Mouse (Mus musculus): ENCODE measurements at regions not wholly inside any gene's neighbourhood (a gene's known extent, or its start where the extent isn't known, plus 50 kb on each side); places are given as distances from the start of the nearest gene placed in this dataset.
"Not testable (repeated sequence)": the region's sequence is repeated elsewhere in the genome, so short reads cannot be mapped to it uniquely, and the experiment has no call there.

- not testable (repeated sequence) for DNase-seq
These were observed 292.1 kb upstream of the Pkdcc start for GRCm38 (mm10) chr17:82922986-82923385.

DNA sequence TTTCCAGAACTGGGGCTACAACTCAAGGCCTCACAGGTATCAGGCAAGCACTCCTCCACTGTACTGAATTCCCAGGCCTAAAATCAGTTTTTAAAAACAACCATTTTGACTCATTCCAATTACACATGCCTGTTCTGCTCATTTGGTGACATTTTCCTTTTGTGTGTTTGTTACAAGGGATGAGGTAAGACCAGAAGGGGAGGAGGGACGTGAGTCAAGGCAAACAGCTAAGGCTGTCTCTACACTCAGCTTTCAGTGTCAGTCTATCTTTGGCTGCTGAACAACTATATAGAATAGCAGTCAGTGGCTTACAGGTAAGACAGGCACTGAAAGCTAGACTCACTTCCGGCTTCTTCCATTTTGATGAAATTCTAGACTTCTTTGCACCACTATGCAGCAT, 289.3 kb upstream of the Pkdcc start:
- no peak for DNase-seq

- no peak for DNase-seq
These were observed 287.4 kb upstream of the Pkdcc start for GRCm38 (mm10) chr17:82927681-82928080.

DNA sequence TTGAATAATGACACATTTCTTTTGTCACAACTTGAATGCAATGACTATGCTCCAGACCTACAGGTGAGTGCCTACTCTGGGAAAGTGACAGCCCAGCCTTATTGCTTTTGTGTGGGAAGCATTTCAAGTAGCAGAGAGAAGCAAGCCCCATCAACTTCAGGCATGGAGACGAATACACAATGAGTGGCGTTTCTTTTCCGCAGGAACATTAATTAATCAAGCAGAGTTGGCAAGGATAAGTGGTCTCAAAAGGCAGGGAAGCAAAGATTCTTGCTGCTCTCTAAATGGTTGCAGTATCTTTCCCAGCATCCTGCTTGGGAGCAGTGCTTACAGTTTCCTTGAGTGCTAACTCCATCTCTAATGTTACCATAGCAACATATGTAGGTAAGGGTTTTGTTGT, 285.6 kb upstream of the Pkdcc start:
- no peak for DNase-seq

DNA sequence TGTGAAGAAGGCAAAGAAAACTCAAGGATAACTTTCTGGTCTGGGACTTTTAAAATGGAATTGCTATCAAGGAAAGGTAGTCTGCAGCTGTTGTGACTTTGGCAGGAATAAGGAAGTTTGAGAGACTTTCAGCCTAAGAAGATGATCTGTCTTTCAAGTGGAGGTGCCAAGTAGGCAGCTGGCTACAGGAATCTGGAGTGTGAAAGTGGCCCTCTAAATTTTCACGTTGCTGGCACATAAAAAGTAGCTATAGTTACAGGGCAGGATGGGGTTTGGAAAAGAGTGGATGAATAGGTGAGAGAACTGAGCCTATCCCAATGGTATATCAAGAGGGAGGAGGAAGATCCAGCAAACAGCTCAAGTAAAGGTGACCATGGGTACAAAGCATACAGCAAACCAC, 284.4 kb upstream of the Pkdcc start:
- no peak for DNase-seq

- DNase-seq = no peak
These were observed 283.6 kb upstream of the Pkdcc start for GRCm38 (mm10) chr17:82931476-82931875.

DNA sequence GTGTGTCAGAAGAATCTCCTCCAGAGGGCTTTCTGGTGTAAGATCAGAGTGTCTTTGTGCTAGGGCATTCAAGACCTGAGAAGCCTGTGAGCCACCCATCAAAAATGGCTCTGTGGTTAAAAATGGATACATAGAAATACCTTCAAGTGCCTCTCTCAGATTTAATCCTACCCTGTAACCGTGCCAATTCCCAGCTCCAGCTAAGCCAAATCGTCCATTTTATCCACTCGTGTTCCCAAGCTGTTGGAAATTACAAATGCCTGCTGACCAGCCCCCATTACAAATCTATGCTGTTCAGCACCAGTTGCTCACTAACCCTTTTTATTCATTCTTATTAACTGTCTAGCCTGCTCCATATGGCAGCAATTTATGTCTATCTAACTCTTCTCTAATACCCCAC, 278.3 kb upstream of the Pkdcc start:
- no peak for DNase-seq

DNA sequence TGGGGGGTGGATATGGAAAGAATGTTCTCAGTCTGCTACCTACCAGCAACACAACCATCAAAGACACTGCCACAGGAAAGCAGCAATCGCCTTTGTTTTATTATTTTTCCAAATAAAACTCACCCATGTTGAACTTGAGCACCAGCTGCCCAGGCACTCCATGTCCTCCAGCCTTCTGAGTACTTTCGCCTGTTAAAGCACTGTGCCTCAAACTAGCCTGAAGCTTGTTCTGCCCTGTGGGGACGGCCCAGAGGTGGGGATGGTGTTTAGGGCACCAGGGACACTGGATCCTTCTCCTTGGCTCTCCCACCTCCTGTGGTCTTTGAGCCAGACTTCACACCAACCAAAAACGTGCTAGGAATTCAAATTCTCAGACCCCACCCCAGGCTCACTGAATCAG, 269.0 kb upstream of the Pkdcc start:
- DNase-seq = no peak

DNA sequence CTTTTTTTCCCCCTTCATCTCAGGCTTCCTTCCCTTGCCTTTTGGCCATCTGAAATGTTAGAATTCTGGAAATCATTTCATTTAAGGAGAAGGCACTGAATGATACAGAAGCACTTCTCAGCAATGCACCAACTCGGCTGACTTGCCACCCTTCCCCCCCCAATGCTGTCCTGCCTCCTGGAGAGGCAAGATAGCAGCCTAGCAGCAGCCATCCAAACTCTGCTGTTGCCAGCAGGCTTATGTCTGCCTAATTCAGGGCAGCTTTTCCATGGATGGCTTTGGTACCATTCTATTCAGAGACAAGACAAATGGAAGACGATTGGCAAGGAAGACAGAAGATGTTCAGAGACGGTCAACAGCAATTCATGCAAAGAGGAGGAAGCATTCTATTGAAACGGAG, 265.3 kb upstream of the Pkdcc start:
- no peak for DNase-seq

DNA sequence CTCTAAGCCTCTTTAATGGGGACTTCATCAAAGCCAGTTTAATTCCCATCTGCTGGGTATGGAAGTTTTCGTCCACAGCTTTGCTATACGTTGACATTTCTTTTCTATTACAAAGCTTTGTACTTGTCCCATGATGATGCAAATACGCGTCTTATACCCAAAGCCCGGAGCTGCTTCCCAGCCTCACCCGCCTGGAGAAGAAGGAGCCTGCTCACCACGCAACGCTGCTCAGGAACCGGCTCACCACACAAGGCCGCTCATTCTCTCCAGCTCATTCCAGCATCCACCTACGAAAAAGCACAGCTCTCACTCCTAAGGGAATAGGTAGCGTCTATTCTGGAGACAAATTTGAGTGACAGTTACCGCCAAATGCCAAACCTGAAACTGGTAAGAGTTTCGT, 264.8 kb upstream of the Pkdcc start:
- DNase-seq = no peak

GRCm38 (mm10) chr17:82957409-82957808, 257.7 kb upstream of the Pkdcc start:
- DNase-seq = no peak

- no peak for DNase-seq
These were observed 251.7 kb upstream of the Pkdcc start for GRCm38 (mm10) chr17:82963374-82963773.

- no peak for DNase-seq
These were observed 215.4 kb upstream of the Pkdcc start for GRCm38 (mm10) chr17:82999710-83000109.

DNA sequence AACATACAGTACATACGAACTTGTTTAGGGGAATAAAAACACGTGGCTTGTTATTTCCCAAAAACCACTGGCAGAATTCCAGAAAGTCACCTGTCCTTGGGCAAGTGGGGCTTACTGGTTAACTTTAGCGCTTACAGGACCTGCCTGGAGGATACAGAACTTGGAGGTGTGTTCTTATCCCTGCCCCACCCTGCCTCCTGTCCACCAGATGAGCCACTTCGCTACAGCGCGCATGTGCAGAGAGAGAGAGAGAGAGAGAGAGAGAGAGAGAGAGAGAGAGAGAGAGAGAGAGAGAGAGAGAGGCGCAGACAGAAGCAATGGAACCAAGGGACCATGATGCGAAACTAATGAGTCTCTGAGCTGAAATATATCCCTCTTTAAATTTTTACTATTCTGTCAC, 214.7 kb upstream of the Pkdcc start:
- no peak for DNase-seq

DNA sequence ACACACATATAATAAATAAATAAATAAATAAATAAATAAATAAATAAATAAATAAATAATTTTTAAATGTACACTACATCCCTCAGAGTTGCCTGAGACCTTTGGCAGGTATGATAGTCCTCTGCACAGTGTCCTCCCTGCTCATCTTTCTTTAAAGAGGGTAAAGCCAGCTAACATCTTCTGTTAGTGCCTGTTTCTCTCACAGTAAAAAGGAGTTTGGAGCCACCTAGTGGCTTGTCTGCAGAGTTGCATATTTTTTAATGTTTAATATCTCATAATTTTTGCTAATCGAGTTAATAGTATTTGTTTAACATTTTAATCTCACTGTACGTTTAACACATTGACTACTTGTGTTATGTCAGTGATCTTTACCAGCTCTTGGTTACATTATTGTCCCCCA, 213.5 kb upstream of the Pkdcc start:
- no peak for DNase-seq

DNA sequence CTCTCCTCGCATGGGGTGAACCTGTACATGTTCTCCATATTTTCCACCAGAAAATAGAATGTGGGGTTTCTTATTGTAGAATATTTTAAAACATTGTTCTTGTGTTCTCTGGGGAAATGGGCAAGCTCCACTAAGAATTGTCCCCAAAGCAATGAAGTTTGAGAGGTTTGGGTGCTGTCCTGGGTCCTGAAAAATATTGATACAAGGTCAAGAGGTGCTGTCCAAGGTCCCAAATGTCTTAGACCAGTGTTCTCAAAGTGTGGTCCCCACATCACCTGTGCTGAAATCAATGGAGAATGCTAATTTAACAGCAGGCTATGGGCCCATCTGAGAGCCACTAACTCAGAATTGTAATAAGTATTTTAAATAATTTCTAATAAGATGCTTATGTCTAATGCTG, 204.2 kb upstream of the Pkdcc start:
- DNase-seq = no peak

DNA sequence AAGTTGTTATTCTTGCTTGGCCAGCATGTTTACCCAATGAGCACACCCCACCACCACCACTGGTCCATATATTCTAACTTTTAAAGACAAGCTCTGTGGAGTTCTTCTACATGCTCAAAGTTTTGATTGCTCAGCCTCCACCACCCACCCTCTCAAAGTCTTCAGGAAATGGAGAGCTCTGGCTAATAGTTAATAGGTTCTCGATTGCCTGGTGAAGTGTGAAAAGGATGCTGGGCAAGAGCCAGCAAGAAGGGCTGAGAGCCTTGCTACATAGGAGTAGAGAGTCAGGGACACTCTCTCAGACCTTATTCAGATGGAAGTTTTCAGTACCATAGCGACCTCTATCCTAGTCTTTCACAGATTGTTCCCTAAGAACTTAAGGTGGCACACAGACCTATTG, 199.4 kb upstream of the Pkdcc start:
- DNase-seq = no peak

DNA sequence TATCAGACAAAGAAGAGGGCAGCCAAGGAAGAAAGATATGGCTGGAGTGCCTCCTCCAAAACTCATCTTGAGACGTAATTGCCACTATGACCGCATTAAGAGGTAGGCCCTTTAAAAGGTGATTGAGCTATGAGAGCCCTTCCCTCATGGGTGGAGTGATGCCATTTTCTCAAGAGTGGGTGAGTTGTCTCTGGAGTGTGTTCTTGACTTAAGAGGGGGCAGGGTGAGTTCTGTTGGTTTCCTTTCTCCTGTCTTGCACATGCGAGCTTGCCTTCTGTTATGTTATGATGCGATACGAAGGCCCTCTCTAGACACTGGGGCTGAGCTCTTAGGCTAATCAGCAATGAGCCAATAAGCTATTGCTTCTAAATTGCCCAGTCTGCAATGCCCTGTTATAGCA, 198.2 kb upstream of the Pkdcc start:
- DNase-seq = peak; percentile 21 to 56

DNA sequence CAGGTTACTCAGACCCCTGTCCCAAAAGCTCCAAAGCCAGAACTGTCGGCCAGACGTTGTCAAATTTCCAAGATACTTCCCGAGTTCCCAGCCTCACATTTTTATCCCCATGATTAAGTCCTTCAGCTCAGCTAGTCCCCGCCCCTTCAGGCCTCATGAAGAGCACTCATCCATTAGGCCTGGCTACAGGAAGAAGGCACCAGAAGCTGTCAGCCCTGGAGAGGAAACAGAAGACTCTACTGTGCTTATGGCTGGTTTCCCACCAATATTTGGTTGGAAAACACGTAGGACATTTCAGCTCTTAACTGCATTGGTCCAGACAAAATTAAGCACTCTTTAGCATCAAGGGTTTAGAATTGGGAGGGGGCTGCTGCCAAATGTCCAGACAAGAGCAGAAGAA, 195.8 kb upstream of the Pkdcc start:
- DNase-seq = no peak

GRCm38 (mm10) chr17:83020576-83020975, 194.5 kb upstream of the Pkdcc start:
- DNase-seq = peak; percentile 29 to 60

GRCm38 (mm10) chr17:83025340-83025816, 189.7 kb upstream of the Pkdcc start:
- peak; percentile 73 to 80 for DNase-seq

DNA sequence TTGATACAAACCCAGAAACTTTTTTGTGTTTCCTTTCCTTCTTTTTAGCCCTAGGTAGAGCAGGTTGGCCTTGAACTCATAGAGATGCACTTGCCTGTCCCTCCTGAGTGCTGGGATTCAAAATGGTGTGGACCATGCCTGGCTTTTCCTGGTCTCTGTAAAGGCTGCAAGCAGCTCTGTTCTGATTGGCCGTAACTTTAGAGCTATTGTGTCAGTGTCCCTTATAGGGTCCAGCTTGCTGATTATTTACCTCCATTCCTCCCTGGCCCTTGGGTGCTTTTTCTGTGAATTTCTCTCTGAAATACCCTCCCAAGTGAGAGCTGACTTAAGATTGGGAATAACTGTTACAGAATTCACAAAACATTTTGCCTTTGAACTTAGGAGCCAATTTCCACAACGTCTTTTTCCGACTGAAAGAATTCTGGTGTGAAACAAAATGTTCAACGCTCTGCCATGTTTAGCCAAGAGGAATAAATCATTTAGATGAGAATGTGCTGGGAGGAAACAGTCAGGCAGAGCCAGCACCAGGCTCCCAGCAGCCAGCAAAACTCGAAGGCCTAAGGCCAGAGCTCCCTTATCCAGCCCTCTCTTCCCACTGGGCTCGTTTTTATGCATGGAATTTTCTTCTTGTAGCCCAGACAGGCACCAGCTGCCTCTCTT, 180.0 kb upstream of the Pkdcc start:
- peak in 1 of 2 experiments; percentile 32 for DNase-seq

DNA sequence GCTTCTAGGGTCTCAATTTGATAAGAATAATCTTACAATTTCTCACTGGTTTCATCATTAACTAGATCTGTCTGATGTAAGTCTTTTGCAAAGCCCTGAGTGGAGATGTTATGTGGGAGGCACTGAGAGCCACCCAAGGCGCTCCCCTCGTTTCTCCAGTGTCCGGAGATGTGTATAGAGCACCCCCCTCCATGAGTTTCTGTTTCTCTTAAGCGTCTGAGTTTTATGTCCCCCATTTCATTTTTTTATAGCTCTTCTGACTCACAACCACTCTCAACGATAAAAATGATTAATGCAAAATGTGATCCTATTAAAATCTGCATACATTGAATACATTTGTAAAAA, 179.5 kb upstream of the Pkdcc start:
- no peak for DNase-seq

DNA sequence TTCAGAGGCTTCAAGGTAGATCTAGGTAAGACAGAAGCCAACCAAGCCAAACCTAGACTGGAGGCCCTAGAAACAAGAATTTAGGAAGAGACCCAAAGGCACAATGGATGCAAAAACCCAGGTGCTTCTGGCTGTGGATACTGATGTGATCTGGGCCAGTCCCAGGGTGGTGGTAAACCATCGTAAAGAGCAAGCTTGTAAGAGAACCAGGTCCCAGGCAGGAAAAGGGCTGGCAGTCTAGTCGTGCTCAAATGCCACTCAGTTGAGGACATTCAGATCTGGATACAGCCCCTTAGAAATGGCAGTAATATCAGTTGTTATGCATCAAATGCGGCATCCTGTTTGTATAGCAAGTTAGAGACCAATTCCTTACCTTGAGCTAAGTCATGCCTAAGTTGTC, 175.5 kb upstream of the Pkdcc start:
- no peak for DNase-seq

DNA sequence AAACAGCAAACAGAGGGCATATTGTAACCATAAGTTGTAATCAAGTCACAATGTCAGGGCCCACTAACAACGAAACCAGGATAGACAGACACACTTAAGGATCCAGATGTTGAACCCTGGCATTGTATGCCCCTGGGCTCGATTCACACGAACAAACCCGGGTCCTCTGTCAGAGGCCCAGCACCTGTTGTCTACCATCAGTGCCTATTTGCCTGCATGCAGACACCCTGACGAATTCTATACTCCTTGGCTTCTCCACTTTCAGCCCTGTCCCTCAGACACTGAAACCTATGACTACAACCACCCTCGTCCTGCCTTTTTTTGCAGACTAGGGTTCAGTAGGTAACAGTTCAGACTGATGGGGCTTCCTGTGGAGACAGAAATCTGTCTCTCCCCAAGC, 170.6 kb upstream of the Pkdcc start:
- no peak for DNase-seq

Measured in lung, adult 18-20 months (tissue).